Mouse (Mus musculus) embryonic facial prominence, embryonic 13.5 days (tissue): ENCODE data around the gene Macrod2. TPM values are rescaled to one million over a fixed set of nuclear protein-coding genes. Genes with fewer than 3 reads are reported as not detected.

Experiments used
- ATAC-seq: fragments of 200-750 bp; cut with Nextera tagmentation; 2 replicates; pipeline ENCODE4 v1.8.0; 2017; ENCODE audit warnings: low read depth; ENCODE audit not compliant: insufficient number of reproducible peaks, insufficient read depth, low FRiP score, low TSS enrichment
- H3K27ac ChIP-seq: fragments of 300-500 bp; sonication (generic); 2 replicates; pipeline ENCODE4 v1.5.1; 2015; ENCODE audit warnings: moderate library complexity, mild to moderate bottlenecking, inconsistent platforms
- H3K27me3 ChIP-seq: fragments of 300-500 bp; sonication (generic); 2 replicates; pipeline ENCODE4 v1.6.1; 2015; ENCODE audit warnings: mild to moderate bottlenecking, inconsistent platforms
- H3K36me3 ChIP-seq: fragments of 300-500 bp; sonication (generic); 2 replicates; pipeline ENCODE4 v1.6.1; 2015; ENCODE audit warnings: mild to moderate bottlenecking, inconsistent platforms
- H3K4me1 ChIP-seq: fragments of 300-500 bp; sonication (generic); 2 replicates; pipeline ENCODE4 v1.6.1; 2015; ENCODE audit warnings: inconsistent platforms
- H3K4me2 ChIP-seq: fragments of 300-500 bp; sonication (generic); 2 replicates; pipeline ENCODE4 v1.6.1; 2015; ENCODE audit warnings: moderate library complexity, mild to moderate bottlenecking, inconsistent platforms
- H3K4me3 ChIP-seq: fragments of 300-500 bp; sonication (generic); 2 replicates; pipeline ENCODE4 v1.5.1; 2015; ENCODE audit warnings: mild to moderate bottlenecking, inconsistent platforms
- H3K9ac ChIP-seq: fragments of 300-500 bp; sonication (generic); 2 replicates; pipeline ENCODE4 v1.6.1; 2015; ENCODE audit warnings: mild to moderate bottlenecking, inconsistent platforms
- H3K9me3 ChIP-seq: fragments of 300-500 bp; sonication (generic); 2 replicates; pipeline ENCODE4 v1.6.1; 2016; ENCODE audit warnings: inconsistent platforms
- WGBS: fragments of 180-500 bp; shearing (Covaris S2); methylation state at CpG from one replicate; pipeline ENCODE4 v1.1.7; 2015; ENCODE audit warnings: mixed read lengths; 5-methylcytosine and 5-hydroxymethylcytosine counted together
- polyA plus RNA-seq: library from polyadenylated mRNA; unstranded; fragments of >200 nt; fragmentation: Nextera tagmentation; extraction: Ambion mirVana; gene quantifications from 2 replicates; pipeline ENCODE4 v1.2.1, GENCODE M21; 2015

The Macrod2 gene
- polyA plus RNA-seq, 1 experiment from 2014 or later: 44.8 TPM

- Histone ChIP-seq H3K4me1 (peaks cover 15% of the 10 kb centered on the region), H3K27ac (no peak overlapping the region), H3K36me3 (no peaks in the 10 kb centered on the region), H3K27me3 (no peaks in the 10 kb centered on the region), H3K9me3 (no peaks in the 10 kb centered on the region), H3K4me3 (no peak overlapping the region), H3K4me2 (no peak overlapping the region), H3K9ac (no peak overlapping the region)
- 56% methylated on average over 2 of the region's 2 CpGs for WGBS
- ATAC-seq: no peak
Measured at GRCm38 (mm10) chr2:141289059-141289713, 894.1 kb downstream of the Macrod2 start.

GRCm38 (mm10) chr2:141292847-141293246 lies 897.7 kb downstream of the Macrod2 start:
- Histone ChIP-seq H3K9me3 (no peaks in the 10 kb centered on the region), H3K4me3 (no peak overlapping the region), H3K27me3 (no peaks in the 10 kb centered on the region), H3K27ac (peak overlapping the region; percentile 71), H3K9ac (no peak overlapping the region), H3K4me1 (peaks cover 23% of the 10 kb centered on the region), H3K4me2 (peak overlapping the region; percentile 24; the same call in 1 of the 2 replicates), H3K36me3 (no peaks in the 10 kb centered on the region)
- 0 out of 2 replicates have a peak, but pooled peaks have one; percentile 20 for ATAC-seq
- 4% methylated on average over 3 of the region's 3 CpGs for WGBS

DNA sequence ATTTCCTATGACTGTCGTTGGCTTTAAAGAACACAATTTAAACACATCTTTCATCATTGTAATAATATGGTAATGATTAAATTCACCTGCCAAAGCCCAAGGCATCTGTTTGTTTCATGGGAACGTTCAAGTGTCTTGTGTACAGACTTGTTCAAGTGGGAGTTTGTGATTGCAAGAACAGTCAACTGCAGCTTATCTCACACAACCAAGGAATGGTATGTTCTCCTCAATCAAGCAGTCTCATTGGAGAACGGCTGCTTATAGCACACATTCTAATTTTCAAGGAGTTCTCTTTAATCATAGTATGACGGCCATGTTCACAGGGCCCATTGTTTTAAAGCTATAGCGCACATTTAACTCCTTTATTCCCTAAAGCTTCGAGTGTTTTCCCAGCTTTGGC lies 904.1 kb downstream of the Macrod2 start:
- H3K27me3 ChIP-seq: no peaks in the 10 kb centered on the region
- H3K9ac ChIP-seq: no peak overlapping the region
- peaks cover 21% of the 10 kb centered on the region for H3K4me1 ChIP-seq
- 47% methylated on average over 6 of the region's 6 CpGs for WGBS
- H3K9me3 ChIP-seq: no peaks in the 10 kb centered on the region
- no peaks in the 10 kb centered on the region for H3K36me3 ChIP-seq
- no peak overlapping the region for H3K4me2 ChIP-seq
- no peak overlapping the region for H3K27ac ChIP-seq
- no peak overlapping the region for H3K4me3 ChIP-seq
- ATAC-seq: no peak

DNA sequence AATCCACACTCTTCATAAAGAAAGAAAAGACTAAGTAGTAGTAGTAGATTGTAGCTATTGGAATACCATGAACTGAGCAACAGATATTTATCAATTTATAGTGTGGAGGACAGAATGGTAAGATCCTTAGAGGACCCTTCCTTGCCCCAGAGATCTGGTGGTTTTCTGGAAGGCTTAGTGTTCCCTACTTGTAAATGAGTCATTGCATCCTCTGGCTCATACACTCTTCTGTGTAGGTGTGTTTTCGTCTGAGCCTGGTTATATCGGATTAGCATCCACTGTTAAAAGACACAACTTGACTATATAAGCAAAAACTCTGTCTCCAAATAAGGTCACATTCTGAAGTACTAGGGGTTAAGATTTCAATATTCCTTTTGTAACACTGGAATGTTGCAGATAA lies 905.9 kb downstream of the Macrod2 start:
- Histone ChIP-seq H3K9ac (no peak overlapping the region), H3K4me3 (no peak overlapping the region), H3K9me3 (no peaks in the 10 kb centered on the region), H3K4me1 (peaks cover 21% of the 10 kb centered on the region), H3K36me3 (no peaks in the 10 kb centered on the region), H3K27me3 (no peaks in the 10 kb centered on the region), H3K4me2 (no peak overlapping the region), H3K27ac (no peak overlapping the region)
- 91% methylated on average over 2 of the region's 2 CpGs for WGBS
- no peak for ATAC-seq

- H3K27ac ChIP-seq: no peak overlapping the region
- H3K4me2 ChIP-seq: no peak overlapping the region
- H3K36me3 ChIP-seq: no peaks in the 10 kb centered on the region
- H3K4me3 ChIP-seq: no peak overlapping the region
- no peak overlapping the region for H3K9ac ChIP-seq
- no peaks in the 10 kb centered on the region for H3K27me3 ChIP-seq
- no peaks in the 10 kb centered on the region for H3K9me3 ChIP-seq
- WGBS: 51% methylated on average over 3 of the region's 3 CpGs
- ATAC-seq: no peak
- H3K4me1 ChIP-seq: peaks cover 7% of the 10 kb centered on the region; the same call in 1 of the 2 replicates
Measured at GRCm38 (mm10) chr2:141308406-141308805, 913.3 kb downstream of the Macrod2 start.

- 0 out of 2 replicates have a peak, but pooled peaks have one; percentile 15 for ATAC-seq
- 39% methylated on average over 10 of the region's 10 CpGs for WGBS
- Histone ChIP-seq H3K27me3 (no peaks in the 10 kb centered on the region), H3K4me1 (peaks cover 7% of the 10 kb centered on the region; the same call in 1 of the 2 replicates), H3K4me3 (no peak overlapping the region), H3K36me3 (no peaks in the 10 kb centered on the region), H3K9ac (no peak overlapping the region), H3K27ac (no peak overlapping the region), H3K9me3 (no peaks in the 10 kb centered on the region), H3K4me2 (no peak overlapping the region)
Measured at GRCm38 (mm10) chr2:141312136-141312948, 917.2 kb downstream of the Macrod2 start.

DNA sequence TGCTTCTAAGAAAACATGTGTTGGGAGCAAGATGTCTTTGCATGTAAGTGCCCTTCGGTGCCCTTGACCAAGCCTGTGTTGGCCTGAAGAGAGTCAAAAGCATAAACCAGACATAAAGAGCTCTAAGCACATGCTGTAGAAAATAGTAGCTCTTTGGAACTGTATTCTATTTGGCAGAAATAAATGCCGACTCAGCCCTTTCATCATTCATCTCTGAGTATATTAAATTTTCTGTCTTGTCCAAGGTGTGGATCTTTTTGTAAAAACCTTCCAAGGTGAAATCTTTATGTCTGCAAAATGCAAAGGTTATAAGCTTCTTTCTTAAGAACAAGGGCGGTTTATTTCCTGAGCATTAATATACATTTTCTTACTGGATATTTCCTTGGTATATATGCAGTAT lies 920.2 kb downstream of the Macrod2 start:
- 89% methylated on average over 3 of the region's 3 CpGs for WGBS
- no peak for ATAC-seq

DNA sequence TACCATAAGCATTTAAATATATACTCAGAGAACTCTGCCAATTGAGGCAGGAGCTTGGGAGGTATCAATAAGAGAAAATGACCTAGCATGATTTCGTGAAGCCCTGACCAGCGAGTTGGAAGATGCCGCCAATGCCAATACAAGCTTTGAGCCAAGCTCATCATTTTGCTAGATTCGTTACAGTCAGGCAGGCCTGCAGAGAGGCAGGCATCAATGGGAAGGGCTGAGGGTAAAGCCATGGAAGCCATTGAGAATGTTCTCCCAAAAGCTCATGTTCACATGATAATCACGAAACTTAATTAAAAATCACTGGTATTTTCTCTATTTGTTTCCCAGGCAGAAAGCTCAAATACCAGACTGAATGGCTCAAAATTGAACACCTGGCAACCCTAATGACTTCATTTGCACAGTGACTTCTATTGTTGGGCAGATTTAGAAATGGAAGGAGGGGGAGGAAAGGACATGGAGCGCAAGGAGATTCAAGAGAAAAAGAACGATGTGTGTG lies 928.9 kb downstream of the Macrod2 start:
- Histone ChIP-seq H3K9ac (no peak overlapping the region), H3K4me3 (no peak overlapping the region), H3K4me2 (no peak overlapping the region), H3K4me1 (no peaks in the 10 kb centered on the region), H3K9me3 (no peaks in the 10 kb centered on the region), H3K27ac (no peak overlapping the region), H3K36me3 (no peaks in the 10 kb centered on the region), H3K27me3 (no peaks in the 10 kb centered on the region)
- ATAC-seq: no peak
- 85% methylated on average over 7 of the region's 7 CpGs for WGBS

More for the DNA sequence above, 920.2 kb downstream of the Macrod2 start:
- H3K36me3 ChIP-seq: no peaks in the 10 kb centered on the region
- H3K9me3 ChIP-seq: no peaks in the 10 kb centered on the region
- no peaks in the 10 kb centered on the region for H3K27me3 ChIP-seq
- no peak overlapping the region for H3K27ac ChIP-seq
- H3K4me3 ChIP-seq: no peak overlapping the region
- H3K4me2 ChIP-seq: no peak overlapping the region
- no peaks in the 10 kb centered on the region for H3K4me1 ChIP-seq
- H3K9ac ChIP-seq: no peak overlapping the region

- H3K4me3 ChIP-seq: no peak overlapping the region
- no peak overlapping the region for H3K27ac ChIP-seq
- H3K9ac ChIP-seq: no peak overlapping the region
- H3K36me3 ChIP-seq: no peaks in the 10 kb centered on the region
- no peaks in the 10 kb centered on the region for H3K9me3 ChIP-seq
- 84% methylated on average over 6 of the region's 6 CpGs for WGBS
- no peak for ATAC-seq
- no peaks in the 10 kb centered on the region for H3K27me3 ChIP-seq
- H3K4me2 ChIP-seq: no peak overlapping the region
- no peaks in the 10 kb centered on the region for H3K4me1 ChIP-seq
Measured at GRCm38 (mm10) chr2:141327296-141327695, 932.2 kb downstream of the Macrod2 start.

DNA sequence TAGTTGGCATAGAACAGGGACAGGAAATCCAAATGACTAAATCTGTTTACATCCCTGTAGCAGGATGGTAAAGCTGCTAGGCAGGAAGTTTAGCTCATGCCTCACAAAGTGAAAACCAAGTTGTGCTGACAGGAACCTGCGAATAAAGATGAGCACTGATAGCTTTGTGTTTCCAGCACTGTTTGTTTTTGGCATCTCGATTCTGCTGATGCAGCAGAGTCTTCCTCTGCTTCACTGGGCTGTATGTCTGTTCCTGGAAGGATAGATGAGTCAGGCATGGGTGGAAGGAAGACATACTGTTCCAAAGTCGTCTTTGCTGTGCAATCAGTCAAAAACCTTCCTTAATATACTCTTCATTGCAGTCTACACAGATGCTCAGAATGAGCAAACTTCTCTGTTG lies 942.6 kb downstream of the Macrod2 start:
- ATAC-seq: no peak
- WGBS: 62% methylated on average over 3 of the region's 3 CpGs
- H3K9me3 ChIP-seq: no peaks in the 10 kb centered on the region
- no peak overlapping the region for H3K4me2 ChIP-seq
- no peaks in the 10 kb centered on the region for H3K4me1 ChIP-seq
- H3K27ac ChIP-seq: no peak overlapping the region
- H3K4me3 ChIP-seq: no peak overlapping the region
- H3K36me3 ChIP-seq: no peaks in the 10 kb centered on the region
- H3K27me3 ChIP-seq: no peaks in the 10 kb centered on the region
- H3K9ac ChIP-seq: no peak overlapping the region

GRCm38 (mm10) chr2:141343988-141344535 lies 949.0 kb downstream of the Macrod2 start:
- Histone ChIP-seq H3K9ac (no peak overlapping the region), H3K9me3 (no peaks in the 10 kb centered on the region), H3K36me3 (no peaks in the 10 kb centered on the region), H3K27me3 (no peaks in the 10 kb centered on the region), H3K27ac (no peak overlapping the region), H3K4me2 (no peak overlapping the region), H3K4me3 (no peak overlapping the region), H3K4me1 (no peaks in the 10 kb centered on the region)
- 87% methylated on average over 10 of the region's 10 CpGs for WGBS
- no peak for ATAC-seq
